Mouse (Mus musculus) brain, embryonic 14.5 days (tissue): ENCODE measurements around the gene Nav1.

Experiments used
- CTCF ChIP-seq: fragments of 200-500 bp; IDR thresholded peaks from 2 replicates; pipeline ENCODE4 v1.5.1; 2012; ENCODE audit warnings: inconsistent platforms, mild to moderate bottlenecking, moderate library complexity, borderline replicate concordance; ENCODE audit not compliant: insufficient read depth, insufficient read length; ENCODE audit errors: extremely low read depth
- POLR2A ChIP-seq: fragments of 200-500 bp; IDR thresholded peaks from 2 replicates; pipeline ENCODE4 v1.6.1; 2012; ENCODE audit warnings: mild to moderate bottlenecking, inconsistent platforms, borderline replicate concordance; ENCODE audit not compliant: poor library complexity, insufficient read depth, insufficient read length, severe bottlenecking; ENCODE audit errors: extremely low read depth

DNA sequence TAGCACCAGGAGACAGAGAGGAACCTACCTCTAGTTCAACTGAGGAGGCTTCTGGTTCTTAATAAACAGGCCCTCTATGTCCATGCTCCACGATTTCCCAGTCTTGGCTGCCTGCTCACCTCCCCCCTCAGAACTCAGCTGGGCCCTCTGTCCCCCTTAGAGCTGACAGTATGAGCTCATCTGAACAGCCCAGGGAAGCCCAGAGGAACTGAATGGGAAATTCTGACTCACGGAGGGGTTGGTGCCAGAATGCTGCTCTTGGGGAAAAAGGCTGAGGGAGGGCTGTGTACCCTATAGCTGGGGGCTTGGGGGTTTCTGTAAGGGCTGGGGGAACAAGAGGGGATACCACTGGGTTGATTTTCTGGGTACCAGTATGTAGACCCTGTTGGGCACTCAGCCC, 70.8 kb downstream of the Nav1 start:
- TF ChIP-seq CTCF (no peak), POLR2A (no peak)
